In genomic region chr1:78488427-78488751, GRCm38 (mm10) we compare ENCODE assay signal across 8 mouse cellular contexts. TPM values are rescaled to one million over a fixed set of nuclear protein-coding genes. Genes with fewer than 3 reads are reported as not detected.
DNase-seq lines count a peak whose midpoint lies in the region; ATAC-seq and TF ChIP-seq lines count a peak whose summit lies in the region.

No protein-coding gene starts in this region.

- H3K4me3 ChIP-seq in E14TG2a.4 (replicated peaks; ENCODE audit: low read length) (peak overlapping the region; percentile 100), macrophage (ENCODE audit: inconsistent target) (peak overlapping the region; percentile 92)
- peak overlapping the region; percentile 97 for H3K4me3 ChIP-seq in heart, embryonic 16.5 days (ENCODE audit: low read length)

- peaks cover 40% of the 10 kb centered on the region for H3K79me2 ChIP-seq in macrophage (ENCODE audit: inconsistent target)

- peak overlapping the region; percentile 85 for H3K4me2 ChIP-seq in heart, embryonic 16.5 days (ENCODE audit: low read depth, low read length)

- intact Hi-C loops in heart, postnatal 36 days (cut with DNase I) = no loop called here
- intact Hi-C loops in gastrocnemius, postnatal 14 days (cut with DNase I; ENCODE audit: low total_unique reads) = no loop called here

- peak overlapping the region; percentile 85 for H3K27ac ChIP-seq in heart, embryonic 16.5 days (ENCODE audit: low read length)
- peak overlapping the region; percentile 93 for H3K27ac ChIP-seq in macrophage

- peaks cover 31% of the 10 kb centered on the region for H3K36me3 ChIP-seq in E14TG2a.4 (ENCODE audit: insufficient read depth, low read length)
- H3K36me3 ChIP-seq in heart, embryonic 16.5 days (ENCODE audit: control insufficient read depth, insufficient read depth) = no peaks in the 10 kb centered on the region
- H3K36me3 ChIP-seq in macrophage (ENCODE audit: inconsistent target) = no peaks in the 10 kb centered on the region

- no peaks in the 10 kb centered on the region for H3K9me3 ChIP-seq in E14TG2a.4 (ENCODE audit: low read length)
- H3K9me3 ChIP-seq in heart, embryonic 16.5 days (replicated peaks; ENCODE audit: control insufficient read depth, low read length) = no peaks in the 10 kb centered on the region

- TF ChIP-seq CTCF in E14TG2a.4 (conservative IDR thresholded peaks at IDR 0.05; ENCODE audit: low read length) = no peak

- H3K27me3 ChIP-seq in E14TG2a.4 (ENCODE audit: insufficient read depth, low read length) = no peaks in the 10 kb centered on the region
- no peaks in the 10 kb centered on the region for H3K27me3 ChIP-seq in heart, embryonic 16.5 days (ENCODE audit: control insufficient read depth, insufficient read depth, low read length)

- peaks cover 47% of the 10 kb centered on the region for H3K4me1 ChIP-seq in E14TG2a.4 (replicated peaks; ENCODE audit: low read depth, low read length)
- peaks cover 21% of the 10 kb centered on the region for H3K4me1 ChIP-seq in heart, embryonic 16.5 days (ENCODE audit: control insufficient read depth, insufficient read depth, low read length)

- peak overlapping the region; percentile 95 for H3K9ac ChIP-seq in heart, embryonic 16.5 days (ENCODE audit: low read length)

- DNase-seq in heart, adult 8-10 months (ENCODE audit: low spot score) = peak; percentile 2
- DNase-seq in heart, postnatal 36 days = no peak
- DNase-seq in T-cell, adult 2 months (ENCODE audit: low spot score) = no peak
- DNase-seq in left cerebral cortex, adult 8-10 months (ENCODE audit: low spot score in 2 of 2) = no peak
- no peak for DNase-seq in gastrocnemius, postnatal 14 days

- under 1% methylated on average over 28 of the region's 28 CpGs for WGBS in heart, embryonic 16.5 days
- under 1% methylated on average over 28 of the region's 28 CpGs for WGBS in macrophage (ENCODE audit: missing documents)

- ATAC-seq in heart, embryonic 16.5 days (replicated peaks; ENCODE audit: extremely low read depth, insufficient read depth, low FRiP score) = no peak

RNA-seq across cellular contexts. Expression of gene Farsb, which starts 0.3 kb away (rescaled TPM):
- total RNA-seq in heart, adult 8-10 months (2022) = 10 to 100 TPM; 43.2 to 52.2 (median 49.6) TPM
- 10 to 100 TPM; 49.0 to 50.0 TPM for total RNA-seq in heart, postnatal 36 days (2021)
- polyA plus RNA-seq in heart, embryonic 16.5 days (2015; fragmentation: Nextera tagmentation; extraction: Ambion mirVana) = 99.0 and 105 TPM in 2 replicates
- 100 to 1,000 TPM in 2 of 26 experiments, 10 to 100 TPM in 24; 11.0 to 107 (median 50.1) TPM for total RNA-seq in macrophage (2018; cell fraction: chromatin; rRNA removed)
- total RNA-seq in macrophage (2018; cell fraction: cytosol; rRNA removed) = 10 to 100 TPM; 42.8 to 60.5 (median 54.4) TPM
- 10 to 100 TPM; 12.4 to 74.4 (median 29.4) TPM for total RNA-seq in macrophage (2018; cell fraction: nucleus; rRNA removed)
- 50.9 to 101 TPM (median 89.1 TPM) in 3 replicates for polyA plus RNA-seq in macrophage (2018)
- 10 to 100 TPM; 58.2 to 64.4 (median 60.6) TPM for total RNA-seq in left cerebral cortex, adult 8-10 months (2022)
- 10 to 100 TPM; 43.2 to 44.7 TPM for total RNA-seq in gastrocnemius, postnatal 14 days (2021)

RNA-seq across cellular contexts. Expression of gene Mogat1, which starts 22.4 kb away (rescaled TPM):
- not detected for total RNA-seq in heart, adult 8-10 months (2022)
- not detected for total RNA-seq in heart, postnatal 36 days (2021)
- 0.34 TPM in 1 of 2 replicates, not detected in the other for polyA plus RNA-seq in heart, embryonic 16.5 days (2015; fragmentation: Nextera tagmentation; extraction: Ambion mirVana)
- total RNA-seq in macrophage (2018; cell fraction: chromatin; rRNA removed) = not detected
- not detected for total RNA-seq in macrophage (2018; cell fraction: cytosol; rRNA removed)
- total RNA-seq in macrophage (2018; cell fraction: nucleus; rRNA removed) = not detected
- not detected in 3 replicates for polyA plus RNA-seq in macrophage (2018)
- not detected for total RNA-seq in left cerebral cortex, adult 8-10 months (2022)
- under 1 TPM in 1 of 2 experiments, not detected in 1; 0.64 TPM for total RNA-seq in gastrocnemius, postnatal 14 days (2021)

RNA-seq across cellular contexts. Expression of gene BC035947, which starts 23.6 kb away (rescaled TPM):
- not detected for total RNA-seq in heart, adult 8-10 months (2022)
- not detected for total RNA-seq in heart, postnatal 36 days (2021)
- polyA plus RNA-seq in heart, embryonic 16.5 days (2015; fragmentation: Nextera tagmentation; extraction: Ambion mirVana) = not detected in 2 replicates
- not detected for total RNA-seq in macrophage (2018; cell fraction: chromatin; rRNA removed)
- not detected for total RNA-seq in macrophage (2018; cell fraction: cytosol; rRNA removed)
- not detected for total RNA-seq in macrophage (2018; cell fraction: nucleus; rRNA removed)
- not detected in 3 replicates for polyA plus RNA-seq in macrophage (2018)
- total RNA-seq in left cerebral cortex, adult 8-10 months (2022) = 1 to 10 TPM; 1.1 to 1.8 (median 1.3) TPM
- not detected for total RNA-seq in gastrocnemius, postnatal 14 days (2021)
